Mouse (Mus musculus) ES-E14 (cell line): ENCODE results near the gene Dguok. TPM values are rescaled to one million over a fixed set of nuclear protein-coding genes. Genes with fewer than 3 reads are reported as not detected.

Source experiments
- DNase-seq: peaks from one replicate; pipeline ENCODE4 v3.0.0-alpha.2; 2013; ENCODE audit warnings: low read depth, low spot score
- H3K27ac ChIP-seq: 2 replicates; pipeline ENCODE4 v1.5.1; 2012; ENCODE audit warnings: low read depth, mild to moderate bottlenecking, low read length, moderate library complexity, mixed read lengths; ENCODE audit not compliant: poor library complexity, insufficient read depth, severe bottlenecking
- H3K36me3 ChIP-seq: 2 replicates; pipeline ENCODE4 v1.6.1; 2012; ENCODE audit warnings: mild to moderate bottlenecking, low read length, moderate library complexity, mixed read lengths; ENCODE audit not compliant: control insufficient read depth, poor library complexity, insufficient read depth, severe bottlenecking
- H3K4me1 ChIP-seq, 2 experiments: fragments of 150-350 bp in 1 of 2; sonication (generic) in 1 of 2; 2 replicates each; pipeline ENCODE4 v1.6.1; 2012; ENCODE audit warnings: low read length in 2 of 2, mild to moderate bottlenecking in 1 of 2, mixed read lengths in 1 of 2; ENCODE audit not compliant: control insufficient read depth in 2 of 2, insufficient read depth in 2 of 2, poor library complexity in 1 of 2
- H3K4me3 ChIP-seq, 2 experiments: fragments of 150-350 bp in 1 of 2; sonication (generic) in 1 of 2; 2 replicates each; pipeline ENCODE4 v1.5.1; 2012; ENCODE audit warnings: low read length in 2 of 2, low read depth in 1 of 2, mild to moderate bottlenecking in 1 of 2, mixed read lengths in 1 of 2; ENCODE audit not compliant: insufficient read depth in 1 of 2, poor library complexity in 1 of 2, severe bottlenecking in 1 of 2
- H3K9ac ChIP-seq: 2 replicates; pipeline ENCODE4 v1.6.1; 2012; ENCODE audit warnings: low read depth, mild to moderate bottlenecking, low read length, mixed read lengths; ENCODE audit not compliant: poor library complexity, insufficient read depth, severe bottlenecking
- H3K9me3 ChIP-seq: fragments of 150-350 bp; sonication (generic); 2 replicates; pipeline ENCODE4 v1.6.1; 2012; ENCODE audit warnings: low read depth, mild to moderate bottlenecking, low read length; ENCODE audit not compliant: control insufficient read depth, insufficient read depth
- CHD2 ChIP-seq: IDR thresholded peaks from 2 replicates; pipeline ENCODE4 v1.6.1; 2014; ENCODE audit warnings: mild to moderate bottlenecking, low read depth, low read length, inconsistent platforms
- HCFC1 ChIP-seq: IDR thresholded peaks from 2 replicates; pipeline ENCODE4 v1.6.1; 2012; ENCODE audit warnings: low read length, inconsistent platforms, borderline replicate concordance; ENCODE audit not compliant: insufficient read depth
- MAFK ChIP-seq: IDR thresholded peaks from 2 replicates; pipeline ENCODE4 v1.6.1; 2014; ENCODE audit warnings: mild to moderate bottlenecking, low read depth, low read length, inconsistent platforms; ENCODE audit not compliant: insufficient read depth
- ZC3H11A ChIP-seq: IDR thresholded peaks from 2 replicates; pipeline ENCODE4 v1.6.1; 2012; ENCODE audit warnings: low read depth, mild to moderate bottlenecking, inconsistent platforms, low read length, borderline replicate concordance
- ZNF384 ChIP-seq: IDR thresholded peaks from 2 replicates; pipeline ENCODE4 v1.6.1; 2012; ENCODE audit warnings: low read depth, low read length, inconsistent platforms
- in situ Hi-C, 2 experiments: fragments of 600-800 bp; cut with MboI; formaldehyde crosslinking; loops; one replicate each; pipeline ENCODE4 v1.15.1; 2025; ENCODE audit warnings: low sequenced_read_pairs in 2 of 2, inconsistent platforms in 1 of 2; ENCODE audit not compliant: unreplicated experiment in 2 of 2
- total RNA-seq: library from RNA; depleted of rRNA; stranded (reverse); fragments of 300-350 nt; gene quantifications from 2 replicates; pipeline ENCODE4 v1.2.3, GENCODE M21; 2012

Dguok gene
- total RNA-seq, 1 experiment: 21.4 TPM

DNA sequence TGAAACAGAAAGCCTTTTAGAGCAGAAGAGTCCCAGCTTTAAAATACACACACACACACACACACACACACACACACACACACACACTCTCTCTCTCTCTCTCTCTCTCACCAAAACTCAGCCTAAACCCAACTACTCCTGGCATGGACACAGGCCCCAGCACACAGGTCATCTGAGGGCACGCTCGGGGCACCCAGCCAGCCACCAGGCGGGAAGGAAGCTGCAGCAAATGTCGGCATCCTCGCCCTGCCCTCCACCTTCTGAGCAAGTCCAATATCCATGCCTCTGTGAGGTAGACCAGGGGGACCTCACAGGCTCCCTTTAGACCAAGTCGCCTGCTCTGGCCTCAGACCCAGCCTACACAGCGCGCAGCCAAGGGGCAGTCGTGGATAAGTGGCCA lies 33.5 kb downstream of the Dguok start:
- TF ChIP-seq MAFK: no peak
- no peak for TF ChIP-seq CHD2
- H3K4me1 ChIP-seq: no peaks in the 10 kb centered on the region
- H3K9ac ChIP-seq: no peak overlapping the region
- no peaks in the 10 kb centered on the region for H3K9me3 ChIP-seq
- DNase-seq: no peak
- in situ Hi-C loops: no loop called here
- H3K4me3 ChIP-seq: no peak overlapping the region
- H3K36me3 ChIP-seq: no peaks in the 10 kb centered on the region
- H3K27ac ChIP-seq: no peak overlapping the region

GRCm38 (mm10) chr6:83471739-83472138 lies 35.0 kb downstream of the Dguok start:
- no peaks in the 10 kb centered on the region for H3K36me3 ChIP-seq
- in situ Hi-C loops: no loop called here
- DNase-seq: no peak
- H3K9ac ChIP-seq: no peak overlapping the region
- TF ChIP-seq MAFK: no peak
- TF ChIP-seq ZNF384: no peak
- no peak for TF ChIP-seq ZC3H11A
- no peak for TF ChIP-seq CHD2
- no peak for TF ChIP-seq HCFC1
- no peak overlapping the region for H3K27ac ChIP-seq
- no peaks in the 10 kb centered on the region for H3K4me1 ChIP-seq
- H3K9me3 ChIP-seq: no peaks in the 10 kb centered on the region
- no peak overlapping the region for H3K4me3 ChIP-seq

- H3K9me3 ChIP-seq: no peaks in the 10 kb centered on the region
- in situ Hi-C loops: no loop called here
- H3K4me3 ChIP-seq: no peak overlapping the region
- H3K9ac ChIP-seq: no peak overlapping the region
- no peak for DNase-seq
- H3K27ac ChIP-seq: no peak overlapping the region
- no peaks in the 10 kb centered on the region for H3K4me1 ChIP-seq
- TF ChIP-seq ZC3H11A (no peak), ZNF384 (no peak)
- H3K36me3 ChIP-seq: no peaks in the 10 kb centered on the region
Measured at GRCm38 (mm10) chr6:83464011-83464410, 42.8 kb downstream of the Dguok start.

- no peak for TF ChIP-seq ZC3H11A
- no peak for TF ChIP-seq CHD2
- no peak for TF ChIP-seq HCFC1
- no peak for TF ChIP-seq MAFK
- TF ChIP-seq ZNF384: no peak
- Histone ChIP-seq H3K27ac (no peak within 1 kb of the TSS), H3K4me3 (no peak within 1 kb of the TSS), H3K9me3 (no peaks in the 10 kb centered on the region), H3K36me3 (no peaks in the 10 kb centered on the region), H3K4me1 (peaks cover 0 to 2% of the 10 kb centered on the region in 2 experiments; a peak in 1 of 4 replicates), H3K9ac (no peak within 1 kb of the TSS)
- in situ Hi-C loops: no loop called here
- no peak for DNase-seq
Measured at GRCm38 (mm10) chr6:83459034-83459644, 47.6 kb downstream of the Dguok start, which contains the start of gene Tet3. Tet3 (minus strand) TSS chr6:83459084.

DNA sequence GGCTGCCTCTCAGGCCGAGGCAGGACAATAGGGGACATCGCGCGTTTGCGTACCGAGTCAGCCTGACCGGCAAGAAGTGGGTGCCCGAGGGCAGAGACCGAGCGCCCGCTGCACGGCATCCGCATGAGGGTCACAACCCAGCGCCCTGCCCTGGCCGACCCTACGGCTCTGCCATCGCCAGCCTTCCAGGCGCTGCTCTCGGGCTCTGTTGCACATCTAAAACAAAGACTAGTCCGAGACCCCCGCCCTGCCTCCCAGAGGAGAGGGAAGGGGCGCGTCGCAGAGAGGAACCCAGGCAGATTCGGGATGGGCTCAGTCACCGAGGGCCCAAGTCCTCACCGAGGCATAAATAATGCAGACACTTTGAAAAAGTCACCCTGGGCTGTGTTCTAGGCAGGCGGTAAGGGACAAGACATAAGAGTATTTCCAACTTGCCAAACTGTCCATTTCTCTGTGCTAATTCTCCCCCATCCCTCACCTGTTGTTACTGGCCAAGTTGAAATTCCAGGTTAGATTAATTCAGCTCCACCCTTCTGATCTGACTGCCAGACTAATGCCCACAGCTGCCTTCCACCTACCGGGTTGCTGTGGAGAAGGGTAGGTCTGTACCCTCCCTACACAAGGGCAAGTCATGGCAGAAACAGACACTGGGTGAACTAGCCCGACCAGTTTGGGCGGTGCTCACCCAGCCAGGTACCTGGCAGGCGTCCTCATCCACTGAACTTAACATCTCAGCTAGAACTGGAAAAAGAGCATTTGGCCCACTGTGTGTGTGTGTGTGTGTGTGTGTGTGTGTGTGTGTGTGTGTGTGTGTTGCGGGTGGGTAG lies 49.6 kb downstream of the Dguok start:
- in situ Hi-C loops: no loop called here
- DNase-seq: no peak
- peaks cover 0 to 2% of the 10 kb centered on the region in 2 experiments; a peak in 1 of 4 replicates for H3K4me1 ChIP-seq
- H3K9ac ChIP-seq: peak overlapping the region; percentile 42
- no peak overlapping the region for H3K27ac ChIP-seq
- no peaks in the 10 kb centered on the region for H3K9me3 ChIP-seq
- H3K36me3 ChIP-seq: no peaks in the 10 kb centered on the region
- TF ChIP-seq ZNF384 (no peak), CHD2 (no peak), ZC3H11A (no peak), HCFC1 (no peak), MAFK (no peak)
- H3K4me3 ChIP-seq: peak overlapping the region; percentile 73 to 84
